Mouse (Mus musculus) liver, embryonic 14.5 days (tissue): ENCODE measurements around the gene Wdr38.

ENCODE experiments used
- CTCF ChIP-seq: IDR thresholded peaks from 2 replicates; pipeline ENCODE4 v1.5.1; 2016; ENCODE audit warnings: antibody characterized with exemption, low read depth, control low read depth
- EP300 ChIP-seq: IDR thresholded peaks from 2 replicates; pipeline ENCODE4 v1.6.1; 2016; ENCODE audit warnings: antibody characterized with exemption, low read depth

- TF ChIP-seq CTCF (peak; percentile 63), EP300 (no peak)
Observed at GRCm38 (mm10) chr2:39005574-39006079, 8.4 kb downstream of the Wdr38 start, which contains the start of gene Rpl35.
